Mouse (Mus musculus): ENCODE measurements around the gene Chd2.

DNA sequence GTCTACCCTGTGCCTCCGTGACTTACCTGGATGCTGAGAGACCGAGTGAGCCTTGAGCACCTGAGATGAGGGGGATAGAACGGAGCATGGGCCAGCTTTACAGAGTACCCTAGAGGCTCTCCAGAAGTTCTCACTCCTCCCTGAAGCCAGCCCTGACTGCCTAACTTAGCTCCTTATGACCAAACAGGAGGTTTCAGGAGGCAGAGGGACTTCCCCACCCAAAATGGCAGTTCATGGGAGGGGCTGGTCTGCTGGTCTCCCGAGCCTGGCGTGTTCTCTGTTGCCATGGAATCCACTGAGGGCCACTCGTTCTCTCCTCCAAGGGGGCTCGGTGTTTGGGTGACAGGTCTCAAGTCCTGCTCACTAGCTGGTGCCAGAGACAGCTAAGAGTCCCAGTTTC is 130.1 kb downstream of the Chd2 start:
- TF ChIP-seq POLR2A (IDR thresholded peaks at IDR 0.05; ENCODE audit: low read depth, low read length) (no peak), CTCF (IDR thresholded peaks at IDR 0.05; ENCODE audit: borderline replicate concordance, insufficient read depth, low read length) (no peak)

All from embryonic fibroblast, embryonic 13.5 days (primary cell).